Mouse (Mus musculus): ENCODE measurements around the gene Uqcrq.
"Not testable (repeated sequence)": the region's sequence is repeated elsewhere in the genome, so short reads cannot be mapped to it uniquely, and the experiment has no call there.

The Uqcrq gene

GRCm38 (mm10) chr11:53451361-53451760 lies 20.7 kb upstream of the Uqcrq start:
- in situ Hi-C loops (cut with MboI) = no loop called here

- in situ Hi-C loops (cut with MboI) = no loop called here
Measured at GRCm38 (mm10) chr11:53450070-53450705, 19.6 kb upstream of the Uqcrq start.

GRCm38 (mm10) chr11:53448529-53448928 lies 17.9 kb upstream of the Uqcrq start:
- in situ Hi-C loops (cut with MboI) = no loop called here

- in situ Hi-C loops (cut with MboI) = no loop called here
Measured at GRCm38 (mm10) chr11:53447996-53448395, 17.4 kb upstream of the Uqcrq start.

GRCm38 (mm10) chr11:53446183-53446582 lies 15.6 kb upstream of the Uqcrq start:
- in situ Hi-C loops (cut with MboI) = no loop called here

- in situ Hi-C loops (cut with MboI) = no loop called here
Measured at GRCm38 (mm10) chr11:53445562-53445961, 14.9 kb upstream of the Uqcrq start.

- in situ Hi-C loops (cut with MboI) = no loop called here
Measured at GRCm38 (mm10) chr11:53443861-53444260, 13.2 kb upstream of the Uqcrq start.

- in situ Hi-C loops (cut with MboI) = no loop called here
Measured at GRCm38 (mm10) chr11:53441921-53442320, 11.3 kb upstream of the Uqcrq start.

GRCm38 (mm10) chr11:53436338-53436737 lies 5.7 kb upstream of the Uqcrq start:
- in situ Hi-C loops (cut with MboI) = no loop called here

GRCm38 (mm10) chr11:53435504-53435903 lies 4.9 kb upstream of the Uqcrq start:
- in situ Hi-C loops (cut with MboI) = no loop called here

GRCm38 (mm10) chr11:53433057-53433456 lies 2.4 kb upstream of the Uqcrq start:
- in situ Hi-C loops (cut with MboI) = no loop called here

GRCm38 (mm10) chr11:53431347-53432056 lies 871 bp upstream of the Uqcrq start:
- in situ Hi-C loops (cut with MboI) = no loop called here

- in situ Hi-C loops (cut with MboI) = no loop called here
Measured at GRCm38 (mm10) chr11:53430300-53430669, 346 bp downstream of the Uqcrq start.

- in situ Hi-C loops (cut with MboI) = no loop called here
Measured at GRCm38 (mm10) chr11:53429182-53429581, 1.4 kb downstream of the Uqcrq start.

GRCm38 (mm10) chr11:53428716-53429057 lies 1.9 kb downstream of the Uqcrq start:
- in situ Hi-C loops (cut with MboI) = no loop called here

- in situ Hi-C loops (cut with MboI) = no loop called here
Measured at GRCm38 (mm10) chr11:53427993-53428715, 2.5 kb downstream of the Uqcrq start.

GRCm38 (mm10) chr11:53426914-53427313 lies 3.7 kb downstream of the Uqcrq start:
- in situ Hi-C loops (cut with MboI) = not testable (repeated sequence)

GRCm38 (mm10) chr11:53425711-53426255 lies 4.8 kb downstream of the Uqcrq start:
- in situ Hi-C loops (cut with MboI) = no loop called here

GRCm38 (mm10) chr11:53425251-53425650 lies 5.4 kb downstream of the Uqcrq start:
- in situ Hi-C loops (cut with MboI) = no loop called here

- in situ Hi-C loops (cut with MboI) = no loop called here
Measured at GRCm38 (mm10) chr11:53424826-53425225, 5.8 kb downstream of the Uqcrq start.

GRCm38 (mm10) chr11:53423036-53423435 lies 7.6 kb downstream of the Uqcrq start, which contains the start of gene Leap2:
TSS of gene Leap2 (minus strand) at chr11:53423170.
- in situ Hi-C loops (cut with MboI) = no loop called here

GRCm38 (mm10) chr11:53418048-53418447 lies 12.6 kb downstream of the Uqcrq start:
- in situ Hi-C loops (cut with MboI) = no loop called here

GRCm38 (mm10) chr11:53413871-53414270 lies 16.8 kb downstream of the Uqcrq start:
- in situ Hi-C loops (cut with MboI) = no loop called here

Data from mature B cell (primary cell).